Mouse (Mus musculus): ENCODE measurements around the gene Nkiras2. TPM values are rescaled to one million over a fixed set of nuclear protein-coding genes. Genes with fewer than 3 reads are reported as not detected.
A peak's percentile ranks its signal among the peaks of the same experiment; 100 is the strongest.
"Not testable (repeated sequence)": the region's sequence is repeated elsewhere in the genome, so short reads cannot be mapped to it uniquely, and the experiment has no call there.

The Nkiras2 gene
- polyA plus RNA-seq, 1 experiment, result 23.5 TPM

- DNase-seq (ENCODE audit: extremely low spot score in 1 of 2, low spot score in 1 of 2), result no peak
Observed at GRCm38 (mm10) chr11:100595533-100595932, 23.5 kb upstream of the Nkiras2 start.

GRCm38 (mm10) chr11:100598074-100598473 is 21.0 kb upstream of the Nkiras2 start:
- no peak for DNase-seq (ENCODE audit: extremely low spot score in 1 of 2, low spot score in 1 of 2)

GRCm38 (mm10) chr11:100601372-100601771 is 17.7 kb upstream of the Nkiras2 start:
- no peak for DNase-seq (ENCODE audit: extremely low spot score in 1 of 2, low spot score in 1 of 2)

- no peak for DNase-seq (ENCODE audit: extremely low spot score in 1 of 2, low spot score in 1 of 2)
Observed at GRCm38 (mm10) chr11:100603155-100603554, 15.9 kb upstream of the Nkiras2 start.

GRCm38 (mm10) chr11:100603813-100604212 is 15.2 kb upstream of the Nkiras2 start:
- DNase-seq (ENCODE audit: extremely low spot score in 1 of 2, low spot score in 1 of 2), result no peak

- DNase-seq (ENCODE audit: extremely low spot score in 1 of 2, low spot score in 1 of 2), result peak in 1 of 2 experiments; percentile 51
Observed at GRCm38 (mm10) chr11:100604321-100605005, 14.6 kb upstream of the Nkiras2 start.

GRCm38 (mm10) chr11:100605451-100605850 is 13.6 kb upstream of the Nkiras2 start:
- DNase-seq (ENCODE audit: extremely low spot score in 1 of 2, low spot score in 1 of 2), result no peak

GRCm38 (mm10) chr11:100607121-100607520 is 11.9 kb upstream of the Nkiras2 start:
- no peak for DNase-seq (ENCODE audit: extremely low spot score in 1 of 2, low spot score in 1 of 2)

- DNase-seq (ENCODE audit: extremely low spot score in 1 of 2, low spot score in 1 of 2), result no peak
Observed at GRCm38 (mm10) chr11:100608796-100609195, 10.2 kb upstream of the Nkiras2 start.

GRCm38 (mm10) chr11:100609355-100609996 is 9.6 kb upstream of the Nkiras2 start:
- DNase-seq (ENCODE audit: extremely low spot score in 1 of 2, low spot score in 1 of 2), result no peak

- no peak for DNase-seq (ENCODE audit: extremely low spot score in 1 of 2, low spot score in 1 of 2)
Observed at GRCm38 (mm10) chr11:100609997-100610680, 8.9 kb upstream of the Nkiras2 start.

GRCm38 (mm10) chr11:100611627-100612026 is 7.4 kb upstream of the Nkiras2 start:
- no peak for DNase-seq (ENCODE audit: extremely low spot score in 1 of 2, low spot score in 1 of 2)

GRCm38 (mm10) chr11:100613241-100613640 is 5.8 kb upstream of the Nkiras2 start:
- peak in 1 of 2 experiments; percentile 56 for DNase-seq (ENCODE audit: extremely low spot score in 1 of 2, low spot score in 1 of 2)

- DNase-seq (ENCODE audit: extremely low spot score in 1 of 2, low spot score in 1 of 2), result no peak
Observed at GRCm38 (mm10) chr11:100616332-100616731, 2.7 kb upstream of the Nkiras2 start.

GRCm38 (mm10) chr11:100616836-100617235 is 2.2 kb upstream of the Nkiras2 start:
- DNase-seq (ENCODE audit: extremely low spot score in 1 of 2, low spot score in 1 of 2), result not testable (repeated sequence)

- no peak for DNase-seq (ENCODE audit: extremely low spot score in 1 of 2, low spot score in 1 of 2)
Observed at GRCm38 (mm10) chr11:100617480-100617879, 1.6 kb upstream of the Nkiras2 start.

- DNase-seq (ENCODE audit: extremely low spot score in 1 of 2, low spot score in 1 of 2), result peak; percentile 93 to 98
Observed at GRCm38 (mm10) chr11:100619485-100619975, 486 bp downstream of the Nkiras2 start.

- DNase-seq (ENCODE audit: extremely low spot score in 1 of 2, low spot score in 1 of 2), result no peak
Observed at GRCm38 (mm10) chr11:100619982-100620381, 938 bp downstream of the Nkiras2 start, which contains the start of gene Dnajc7. TSS of gene Dnajc7 (minus strand) at chr11:100620168.

GRCm38 (mm10) chr11:100622714-100623113 is 3.7 kb downstream of the Nkiras2 start:
- peak; percentile 89 to 98 for DNase-seq (ENCODE audit: extremely low spot score in 1 of 2, low spot score in 1 of 2)

GRCm38 (mm10) chr11:100623867-100624266 is 4.8 kb downstream of the Nkiras2 start:
- DNase-seq (ENCODE audit: extremely low spot score in 1 of 2, low spot score in 1 of 2), result no peak
